Mouse (Mus musculus) thymus, postnatal 36 days (tissue): ENCODE data around the gene Sema4g.

ENCODE experiments used
- DNase-seq, 2 experiments: peaks; one replicate each; pipeline ENCODE4 v3.0.0; 2022; ENCODE audit warnings: mixed read lengths in 2 of 2

Sema4g gene

GRCm38 (mm10) chr19:45003740-45004516 lies 15.0 kb downstream of the Sema4g start:
- no peak for DNase-seq

GRCm38 (mm10) chr19:45005444-45005843 lies 16.5 kb downstream of the Sema4g start, which contains the start of gene Twnk:
Gene Twnk, plus strand, starts transcription at chr19:45005663.
- peak in 1 of 2 experiments; percentile 52 for DNase-seq

- DNase-seq = peak; percentile 93 to 95
Measured at GRCm38 (mm10) chr19:45005957-45006712, 17.2 kb downstream of the Sema4g start, which contains the start of gene Mrpl43. Gene Mrpl43, minus strand, starts transcription at chr19:45006442.

GRCm38 (mm10) chr19:45007021-45007420 lies 18.1 kb downstream of the Sema4g start:
- DNase-seq = no peak

- DNase-seq = no peak
Measured at GRCm38 (mm10) chr19:45007425-45008191, 18.7 kb downstream of the Sema4g start.

- no peak for DNase-seq
Measured at GRCm38 (mm10) chr19:45010646-45011045, 21.7 kb downstream of the Sema4g start.

- DNase-seq = no peak
Measured at GRCm38 (mm10) chr19:45012219-45012618, 23.3 kb downstream of the Sema4g start.

- no peak for DNase-seq
Measured at GRCm38 (mm10) chr19:45012636-45013035, 23.7 kb downstream of the Sema4g start.

- no peak for DNase-seq
Measured at GRCm38 (mm10) chr19:45013581-45014225, 24.8 kb downstream of the Sema4g start.

- DNase-seq = peak in 1 of 2 experiments; percentile 27
Measured at GRCm38 (mm10) chr19:45014335-45014971, 25.6 kb downstream of the Sema4g start, which contains the start of gene Lzts2. Gene Lzts2, plus strand, starts transcription at chr19:45014414.

GRCm38 (mm10) chr19:45014981-45015402 lies 26.1 kb downstream of the Sema4g start:
- DNase-seq = peak; percentile 32 to 44

GRCm38 (mm10) chr19:45015518-45016281 lies 26.8 kb downstream of the Sema4g start:
- DNase-seq = peak; percentile 73 to 83

- DNase-seq = no peak
Measured at GRCm38 (mm10) chr19:45016341-45017215, 27.7 kb downstream of the Sema4g start.

GRCm38 (mm10) chr19:45017216-45017771 lies 28.4 kb downstream of the Sema4g start:
- DNase-seq = peak; percentile 39 to 45

GRCm38 (mm10) chr19:45017909-45018308 lies 29.0 kb downstream of the Sema4g start:
- peak; percentile 26 to 51 for DNase-seq

GRCm38 (mm10) chr19:45018351-45018831 lies 29.5 kb downstream of the Sema4g start:
- DNase-seq = no peak

GRCm38 (mm10) chr19:45020348-45020747 lies 31.4 kb downstream of the Sema4g start:
- DNase-seq = no peak

- no peak for DNase-seq
Measured at GRCm38 (mm10) chr19:45021362-45021761, 32.5 kb downstream of the Sema4g start.

GRCm38 (mm10) chr19:45023993-45024392 lies 35.1 kb downstream of the Sema4g start:
- DNase-seq = no peak
